Mouse (Mus musculus) bone marrow, adult 2 months (tissue): Measurements from ENCODE around the gene Inpp5e.

Experiments used
- CTCF ChIP-seq: fragments of 200-500 bp; IDR thresholded peaks from 2 replicates; pipeline ENCODE4 v1.5.1; 2011; ENCODE audit warnings: low read length, control low read depth; ENCODE audit not compliant: control insufficient read depth, insufficient read depth
- POLR2A ChIP-seq: fragments of 200-500 bp; IDR thresholded peaks from 2 replicates; pipeline ENCODE4 v1.6.1; 2011; ENCODE audit warnings: low read depth, mild to moderate bottlenecking, control low read depth, low read length, borderline replicate concordance; ENCODE audit not compliant: control insufficient read depth

GRCm38 (mm10) chr2:26408515-26409356, at the start of gene Inpp5e:
- TF ChIP-seq POLR2A: peak; percentile 68; the same call in 1 of the 2 replicates
- TF ChIP-seq CTCF: peak; percentile 94
